Mouse (Mus musculus) brain, embryonic 14.5 days (tissue): ENCODE results near the gene Bsdc1.

ENCODE experiments used
- CTCF ChIP-seq: fragments of 200-500 bp; IDR thresholded peaks from 2 replicates; pipeline ENCODE4 v1.5.1; 2012; ENCODE audit warnings: inconsistent platforms, mild to moderate bottlenecking, moderate library complexity, borderline replicate concordance; ENCODE audit not compliant: insufficient read depth, insufficient read length; ENCODE audit errors: extremely low read depth
- POLR2A ChIP-seq: fragments of 200-500 bp; IDR thresholded peaks from 2 replicates; pipeline ENCODE4 v1.6.1; 2012; ENCODE audit warnings: mild to moderate bottlenecking, inconsistent platforms, borderline replicate concordance; ENCODE audit not compliant: poor library complexity, insufficient read depth, insufficient read length, severe bottlenecking; ENCODE audit errors: extremely low read depth

DNA sequence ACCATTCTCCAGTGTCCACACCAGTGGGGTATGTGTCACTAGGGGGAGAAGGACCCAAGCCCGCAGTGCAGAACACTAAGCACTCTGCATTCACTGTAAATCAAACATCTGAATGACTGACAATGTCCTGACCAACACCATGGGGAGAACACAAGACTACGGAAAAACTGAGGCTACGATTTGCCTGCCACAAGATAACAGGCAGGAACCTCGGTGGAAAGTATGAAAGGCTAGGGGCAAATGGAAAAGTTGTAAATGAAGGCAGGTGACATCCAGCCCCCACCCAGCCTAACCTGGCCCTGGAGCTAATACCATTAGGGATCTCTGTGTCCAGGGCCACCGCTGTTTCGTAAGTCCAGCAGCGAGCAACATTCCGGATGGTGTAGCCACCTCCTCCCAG is 57.1 kb downstream of the Bsdc1 start:
- TF ChIP-seq CTCF, result no peak
- TF ChIP-seq POLR2A, result no peak
